Mouse (Mus musculus) neural tube, embryonic 11.5 days (tissue): Measurements from ENCODE around the gene Acsf2. TPM values are rescaled to one million over a fixed set of nuclear protein-coding genes. Genes with fewer than 3 reads are reported as not detected.

Experiments used
- ATAC-seq: fragments of 200-750 bp; cut with Nextera tagmentation; 2 replicates; pipeline ENCODE4 v1.8.0; 2017; ENCODE audit warnings: moderate number of reproducible peaks, mild to moderate bottlenecking, moderate TSS enrichment, moderate library complexity; ENCODE audit not compliant: insufficient read depth, low FRiP score, low TSS enrichment
- DNase-seq: peaks from one replicate; pipeline ENCODE4 v3.0.0-alpha.2; 2015; ENCODE audit warnings: low spot score
- H3K27ac ChIP-seq: fragments of 300-500 bp; sonication (generic); 2 replicates; pipeline ENCODE4 v1.5.1; 2014; ENCODE audit warnings: low read depth, mild to moderate bottlenecking, low read length
- H3K27me3 ChIP-seq: fragments of 300-500 bp; sonication (generic); 2 replicates; pipeline ENCODE4 v1.6.1; 2014; ENCODE audit warnings: mild to moderate bottlenecking, low read length, mixed read lengths; ENCODE audit not compliant: control insufficient read depth, insufficient read depth
- H3K36me3 ChIP-seq: fragments of 300-500 bp; sonication (generic); 2 replicates; pipeline ENCODE4 v1.6.1; 2014; ENCODE audit warnings: mild to moderate bottlenecking, low read length, moderate library complexity, mixed read lengths; ENCODE audit not compliant: control insufficient read depth, insufficient read depth
- H3K4me1 ChIP-seq: fragments of 300-500 bp; sonication (generic); 2 replicates; pipeline ENCODE4 v1.6.1; 2014; ENCODE audit warnings: low read length, mixed read lengths; ENCODE audit not compliant: control insufficient read depth, insufficient read depth
- H3K4me2 ChIP-seq: fragments of 300-500 bp; sonication (generic); 2 replicates; pipeline ENCODE4 v1.6.1; 2014; ENCODE audit warnings: low read depth, mild to moderate bottlenecking, moderate library complexity
- H3K4me3 ChIP-seq: fragments of 300-500 bp; sonication (generic); 2 replicates; pipeline ENCODE4 v1.5.1; 2014; ENCODE audit warnings: low read depth, low read length
- H3K9ac ChIP-seq: fragments of 300-500 bp; sonication (generic); 2 replicates; pipeline ENCODE4 v1.6.1; 2014; ENCODE audit warnings: mild to moderate bottlenecking, low read length
- H3K9me3 ChIP-seq: fragments of 300-500 bp; sonication (generic); 2 replicates; pipeline ENCODE4 v1.6.1; 2016; ENCODE audit warnings: low read length; ENCODE audit not compliant: control insufficient read depth
- WGBS: fragments of 180-500 bp; shearing (Covaris S2); extraction: QIAGEN DNeasy Blood & Tissue Kit; methylation state at CpG from one replicate; pipeline ENCODE4 v1.1.7; 2014; 5-methylcytosine and 5-hydroxymethylcytosine counted together
- polyA plus RNA-seq: library from polyadenylated mRNA; unstranded; fragments of >200 nt; fragmentation: Nextera tagmentation; extraction: Ambion mirVana; gene quantifications from 2 replicates; pipeline ENCODE4 v1.2.1, GENCODE M21; 2014

The Acsf2 gene
- polyA plus RNA-seq, 1 experiment from 2014 or later: 6.3 TPM

DNA sequence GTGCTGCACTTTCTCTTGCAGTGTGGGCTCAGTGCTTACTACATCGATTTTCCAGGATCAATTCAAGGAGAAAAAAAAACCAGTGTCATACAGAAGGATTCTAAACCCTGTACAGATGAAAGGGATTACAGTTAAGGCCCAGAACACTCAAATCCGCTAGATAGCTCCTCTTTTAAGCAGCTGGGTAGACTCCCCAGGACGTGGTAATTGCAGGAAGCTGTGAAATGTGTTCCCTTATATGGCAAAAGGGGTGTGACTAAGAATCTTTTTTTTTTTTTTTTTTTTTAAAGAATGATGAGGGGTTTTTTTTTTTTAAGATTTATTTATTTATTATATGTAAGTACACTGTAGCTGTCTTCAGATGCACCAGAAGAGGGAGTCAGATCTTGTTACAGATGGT is 72.8 kb downstream of the Acsf2 start:
- ATAC-seq (no peak), DNase-seq (no peak)
- Histone ChIP-seq H3K4me2 (no peak overlapping the region), H3K36me3 (no peaks in the 10 kb centered on the region), H3K27ac (no peak overlapping the region), H3K27me3 (no peaks in the 10 kb centered on the region), H3K4me3 (no peak overlapping the region), H3K9ac (no peak overlapping the region), H3K9me3 (no peaks in the 10 kb centered on the region), H3K4me1 (no peaks in the 10 kb centered on the region)
- WGBS: 62% methylated on average over 3 of the region's 3 CpGs

DNA sequence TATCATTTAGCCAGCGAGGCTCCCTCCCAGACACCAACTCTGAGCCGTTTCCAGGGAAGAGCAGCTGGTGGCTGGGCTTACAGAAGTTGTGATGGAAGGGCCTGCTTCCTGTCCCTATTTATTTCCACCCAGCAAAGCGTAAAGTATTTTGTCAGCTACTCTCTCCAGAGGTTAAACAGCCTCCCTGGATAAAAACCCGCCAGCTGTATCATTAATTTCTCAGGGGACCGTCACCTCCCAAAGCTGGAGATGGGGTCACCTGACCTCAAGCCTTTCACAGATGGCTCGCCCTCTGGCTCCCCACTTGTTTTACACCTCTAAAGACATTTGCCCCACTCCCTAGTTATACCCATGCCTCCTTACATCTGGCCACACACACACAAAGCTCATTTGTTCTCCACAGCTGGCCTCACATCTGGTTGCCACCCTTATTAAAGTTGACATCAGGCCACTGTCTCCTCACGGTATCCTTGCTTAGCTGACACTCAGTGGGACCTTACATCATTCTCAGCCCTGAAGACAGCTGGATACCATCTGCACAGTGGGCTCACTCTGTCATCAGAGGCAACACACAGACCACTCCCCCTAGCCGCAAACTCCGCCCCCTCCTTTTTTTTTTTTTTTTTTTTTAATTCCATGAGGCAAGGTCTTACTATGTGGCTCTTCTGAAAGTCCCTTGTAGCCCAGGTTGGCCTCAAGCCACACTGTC is 75.3 kb downstream of the Acsf2 start:
- DNase-seq (peak; percentile 45), ATAC-seq (no peak)
- Histone ChIP-seq H3K9me3 (no peaks in the 10 kb centered on the region), H3K4me3 (no peak overlapping the region), H3K36me3 (no peaks in the 10 kb centered on the region), H3K9ac (no peak overlapping the region), H3K4me2 (no peak overlapping the region), H3K27me3 (no peaks in the 10 kb centered on the region), H3K4me1 (0 out of 2 replicates have a peak, but pooled peaks cover 3% of the 10 kb centered on the region), H3K27ac (no peak overlapping the region)
- WGBS: 40% methylated on average over 9 of the region's 9 CpGs

DNA sequence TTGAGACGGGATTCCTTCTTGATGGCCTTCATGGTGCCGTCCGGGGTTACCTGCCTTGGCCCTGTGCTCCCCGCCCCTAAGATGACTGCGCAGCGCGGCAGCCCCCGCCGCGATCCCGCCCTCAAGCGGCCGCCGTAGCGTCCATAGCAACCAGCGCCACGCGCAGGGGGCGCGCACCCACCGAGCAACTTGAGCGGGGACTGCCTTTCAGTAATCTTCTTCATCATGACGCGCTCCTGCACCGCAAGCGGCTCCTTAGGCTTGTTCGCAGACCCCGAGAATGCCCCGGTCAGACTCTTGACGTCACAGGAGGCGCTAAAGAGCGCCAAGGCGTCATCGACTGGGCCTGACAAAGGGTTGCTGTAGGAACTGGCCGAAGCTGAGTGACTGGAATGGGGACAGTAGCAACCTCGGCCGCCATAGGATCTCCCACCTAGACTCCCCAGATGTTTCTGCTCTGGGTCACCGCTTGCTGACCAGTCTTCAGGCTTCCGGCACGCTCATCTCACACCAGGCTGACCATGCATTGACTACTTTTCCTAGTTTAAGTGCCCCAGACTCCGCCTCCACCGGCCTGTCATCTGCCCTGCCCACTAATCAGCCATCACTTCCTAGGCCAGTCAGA is 80.3 kb downstream of the Acsf2 start, which contains the start of gene Mycbpap:
TSS of gene Mycbpap (minus strand) at position 524 of the 625 bp plus-strand sequence.
- no peak within 1 kb of the TSS for H3K27ac ChIP-seq
- peak; percentile 73 for ATAC-seq
- 2% methylated on average over 42 of the region's 42 CpGs for WGBS

DNA sequence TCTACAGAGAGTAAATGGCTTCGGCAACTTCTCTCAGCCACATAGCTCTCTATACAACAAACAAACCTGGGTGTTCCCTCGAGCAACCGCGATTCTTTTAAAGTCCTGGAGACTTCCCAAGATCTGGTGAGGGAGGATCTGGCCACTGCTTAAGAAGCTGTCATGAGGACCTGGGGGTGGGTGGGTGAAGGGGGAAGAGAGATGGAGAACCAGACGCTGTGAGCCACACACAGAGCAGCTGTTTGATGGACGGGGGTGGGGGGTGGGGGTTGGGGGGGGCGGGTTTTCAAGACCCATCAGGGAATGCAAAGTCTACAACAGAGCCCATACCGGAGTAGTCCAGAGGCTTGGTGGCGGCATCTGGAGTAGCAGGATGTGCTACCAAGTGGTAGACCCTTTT is 88.2 kb downstream of the Acsf2 start:
- ATAC-seq (no peak), DNase-seq (no peak)
- Histone ChIP-seq H3K4me3 (no peak overlapping the region), H3K4me2 (no peak overlapping the region), H3K27me3 (no peaks in the 10 kb centered on the region), H3K27ac (no peak overlapping the region), H3K9me3 (no peaks in the 10 kb centered on the region), H3K4me1 (no peaks in the 10 kb centered on the region), H3K9ac (no peak overlapping the region), H3K36me3 (no peaks in the 10 kb centered on the region)
- WGBS: 71% methylated on average over 9 of the region's 9 CpGs

More for the DNA sequence above, 80.3 kb downstream of the Acsf2 start, which contains the start of gene Mycbpap:
- no peaks in the 10 kb centered on the region for H3K27me3 ChIP-seq
- H3K4me3 ChIP-seq: peak within 1 kb of the TSS; percentile 54
- peak within 1 kb of the TSS; percentile 93 for H3K4me2 ChIP-seq
- H3K4me1 ChIP-seq: peaks cover 8% of the 10 kb centered on the region; the same call in 1 of the 2 replicates
- H3K9ac ChIP-seq: peak within 1 kb of the TSS; percentile 62
- H3K36me3 ChIP-seq: no peaks in the 10 kb centered on the region
- DNase-seq: peak; percentile 77
- H3K9me3 ChIP-seq: no peaks in the 10 kb centered on the region

DNA sequence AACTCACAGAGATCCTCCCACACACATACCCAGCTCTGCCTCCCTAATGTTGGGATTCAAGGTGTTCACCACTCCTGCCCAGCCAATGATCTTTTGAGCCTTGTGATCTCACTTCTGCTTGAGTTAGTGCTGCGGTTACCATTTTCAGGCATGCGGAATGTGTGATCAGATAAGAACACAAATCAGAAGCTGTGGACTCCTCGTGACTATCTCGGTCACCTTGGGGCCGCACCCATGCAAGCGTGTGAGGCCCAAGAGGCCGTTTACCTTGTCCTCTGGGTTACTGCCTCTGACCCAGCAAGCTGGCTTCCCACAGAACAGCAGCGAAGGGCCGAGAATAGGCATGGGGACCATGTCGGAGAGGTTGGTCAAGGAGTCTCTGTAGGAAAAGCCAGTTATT is 92.7 kb downstream of the Acsf2 start:
- Histone ChIP-seq H3K4me1 (no peaks in the 10 kb centered on the region), H3K27ac (no peak overlapping the region), H3K9me3 (no peaks in the 10 kb centered on the region), H3K36me3 (no peaks in the 10 kb centered on the region), H3K9ac (no peak overlapping the region), H3K4me3 (no peak overlapping the region), H3K4me2 (no peak overlapping the region), H3K27me3 (no peaks in the 10 kb centered on the region)
- 94% methylated on average over 10 of the region's 10 CpGs for WGBS
- ATAC-seq (no peak), DNase-seq (no peak)

Other genes with a start within 250 kb of the Acsf2 start
- 0.60 and 1.2 TPM in 2 replicates for gene Abcc3, start 208.9 kb downstream of the Acsf2 start, polyA plus RNA-seq
- gene Cacna1g, start 127.7 kb downstream of the Acsf2 start, polyA plus RNA-seq: 9.0 and 10.0 TPM in 2 replicates
- gene Spata20, start 115.7 kb downstream of the Acsf2 start, polyA plus RNA-seq: 0.23 TPM in 1 of 2 replicates, not detected in the other
- 0.68 and 0.72 TPM in 2 replicates for gene Epn3, start 101.9 kb downstream of the Acsf2 start, polyA plus RNA-seq
- gene Mycbpap, start 80.1 kb downstream of the Acsf2 start, polyA plus RNA-seq: 1.4 and 3.2 TPM in 2 replicates
- gene Rsad1, start 52.6 kb downstream of the Acsf2 start, polyA plus RNA-seq: 2.8 and 3.4 TPM in 2 replicates
- gene Chad, start 36.8 kb downstream of the Acsf2 start, polyA plus RNA-seq: 0.42 and 0.53 TPM in 2 replicates
- 207 and 220 TPM in 2 replicates for gene Lrrc59, start 27.9 kb upstream of the Acsf2 start, polyA plus RNA-seq
- 118 and 122 TPM in 2 replicates for gene Mrpl27, start 51.9 kb upstream of the Acsf2 start, polyA plus RNA-seq
- 39.2 and 39.8 TPM in 2 replicates for gene Eme1, start 52.1 kb upstream of the Acsf2 start, polyA plus RNA-seq
- gene Xylt2, start 75.6 kb upstream of the Acsf2 start, polyA plus RNA-seq: 14.2 and 17.0 TPM in 2 replicates
- gene Gm11541, start 102.6 kb upstream of the Acsf2 start, polyA plus RNA-seq: not detected in 2 replicates
- not detected in 2 replicates for gene Cdc34b, start 139.9 kb upstream of the Acsf2 start, polyA plus RNA-seq
- not detected in 2 replicates for gene Tmem92, start 180.8 kb upstream of the Acsf2 start, polyA plus RNA-seq